Comparison of ENCODE assay signal across 9 mouse cellular contexts in genomic region chr16:91169829-91170228, GRCm38 (mm10). TPM values are rescaled to one million over a fixed set of nuclear protein-coding genes. Genes with fewer than 3 reads are reported as not detected.
DNase-seq lines count a peak whose midpoint lies in the region; ATAC-seq and TF ChIP-seq lines count a peak whose summit lies in the region.
"Had no signal": no experiment of that assay in that cellular context is flagged by ENCODE, and none has a peak within 500 bp of the region (broad histone marks: within the 10 kb centered on the region; RNA-seq: fewer than 3 reads in every experiment).

No protein-coding gene starts in this region.

- peaks cover 37% of the 10 kb centered on the region for H3K27me3 ChIP-seq in kidney, postnatal 0 days (ENCODE audit: insufficient read depth, low read length)
- H3K27me3 ChIP-seq in heart, postnatal 0 days (ENCODE audit: control insufficient read depth, insufficient read depth, low read length), result no peaks in the 10 kb centered on the region

- no peak for TF ChIP-seq POLR2A in lung, adult 2 months (IDR thresholded peaks at IDR 0.05; ENCODE audit: borderline replicate concordance, extremely low read depth, low read depth, low read length)

- WGBS in kidney, postnatal 0 days, result 0% methylated on average over 16 of the region's 16 CpGs
- under 1% methylated on average over 16 of the region's 16 CpGs for WGBS in heart, postnatal 0 days
- 1% methylated on average over 16 of the region's 16 CpGs for WGBS in lung, adult 2 months

- no peak overlapping the region for H3K4me3 ChIP-seq in kidney, postnatal 0 days (replicated peaks; ENCODE audit: low read depth, low read length)
- peak overlapping the region; percentile 30 for H3K4me3 ChIP-seq in heart, postnatal 0 days (ENCODE audit: low read depth, low read length)
- no peak overlapping the region for H3K4me3 ChIP-seq in lung, adult 2 months (replicated peaks; ENCODE audit: extremely low read depth, low read depth, low read length)

- ATAC-seq in kidney, postnatal 0 days (replicated peaks; ENCODE audit: low FRiP score, low read depth), result no peak
- ATAC-seq in heart, postnatal 0 days (ENCODE audit: insufficient read depth, low read depth), result no peak

- H3K27ac ChIP-seq in kidney, postnatal 0 days, result no peak overlapping the region
- no peak overlapping the region for H3K27ac ChIP-seq in heart, postnatal 0 days (ENCODE audit: low read depth)

- no peaks in the 10 kb centered on the region for H3K4me1 ChIP-seq in kidney, postnatal 0 days (replicated peaks; ENCODE audit: insufficient read depth, low read length)
- peaks cover 9% of the 10 kb centered on the region for H3K4me1 ChIP-seq in heart, postnatal 0 days (ENCODE audit: control insufficient read depth, insufficient read depth)
- H3K4me1 ChIP-seq in lung, adult 2 months (ENCODE audit: control insufficient read depth, insufficient read depth, low read length), result no peaks in the 10 kb centered on the region

- H3K9ac ChIP-seq in kidney, postnatal 0 days (ENCODE audit: low read depth, low read length), result no peak overlapping the region
- no peak overlapping the region for H3K9ac ChIP-seq in heart, postnatal 0 days (replicated peaks; ENCODE audit: low read depth, low read length)

- peak overlapping the region; percentile 34 for H3K4me2 ChIP-seq in kidney, postnatal 0 days (ENCODE audit: low read length)
- peak overlapping the region; percentile 60 for H3K4me2 ChIP-seq in heart, postnatal 0 days (ENCODE audit: low read depth, low read length)

- H3K36me3 ChIP-seq in kidney, postnatal 0 days (ENCODE audit: insufficient read depth, low read length), result no peaks in the 10 kb centered on the region
- no peaks in the 10 kb centered on the region for H3K36me3 ChIP-seq in heart, postnatal 0 days (replicated peaks; ENCODE audit: control insufficient read depth, insufficient read depth, low read length)
- H3K36me3 ChIP-seq: G1E had no signal

- TF ChIP-seq CTCF in kidney, postnatal 0 days (IDR thresholded peaks at IDR 0.05; ENCODE audit: low read depth), result no peak
- TF ChIP-seq CTCF in heart, postnatal 0 days (IDR thresholded peaks at IDR 0.05; ENCODE audit: low read depth), result no peak
- TF ChIP-seq CTCF in lung, adult 2 months (IDR thresholded peaks at IDR 0.05; ENCODE audit: insufficient read depth, low read length), result no peak

- peak; percentile 21 for DNase-seq in kidney, postnatal 0 days (ENCODE audit: low spot score)
- no peak for DNase-seq in kidney, adult 8-10 months
- peak; percentile 44 for DNase-seq in heart, postnatal 0 days (ENCODE audit: low spot score)
- DNase-seq in lung, adult 2 months, result peak; percentile 7
- peak; percentile 53 for DNase-seq in retina, embryonic 14.5 days (ENCODE audit: low spot score)
- no peak for DNase-seq in spleen, postnatal 10 days (ENCODE audit: low spot score in 2 of 2)
- DNase-seq in ovary, postnatal 10 days (ENCODE audit: low spot score), result no peak
- DNase-seq in layer of hippocampus, postnatal 25 days (ENCODE audit: extremely low spot score in 1 of 2, low spot score in 1 of 2), result no peak

- H3K9me3 ChIP-seq in kidney, postnatal 0 days (replicated peaks; ENCODE audit: low read length), result no peaks in the 10 kb centered on the region
- H3K9me3 ChIP-seq in heart, postnatal 0 days (replicated peaks; ENCODE audit: control insufficient read depth, low read length), result no peaks in the 10 kb centered on the region
- H3K9me3 ChIP-seq: G1E had no signal

- TF ChIP-seq EP300 in heart, postnatal 0 days (IDR thresholded peaks at IDR 0.05; ENCODE audit: low read depth), result no peak

RNA-seq across cellular contexts. Expression of gene Olig2, which starts 55.4 kb away (rescaled TPM):
- polyA plus RNA-seq in kidney, postnatal 0 days (2015; fragmentation: Nextera tagmentation; extraction: Ambion mirVana), result not detected in 2 replicates
- 0.46 TPM in 1 of 2 replicates, not detected in the other for total RNA-seq in heart, postnatal 0 days (2014; rRNA removed; ENCODE audit: low replicate concordance)
- polyA plus RNA-seq in heart, postnatal 0 days (2015; fragmentation: Nextera tagmentation; extraction: Ambion mirVana), result not detected in 2 replicates
- not detected in 2 replicates for polyA plus RNA-seq in lung, adult 2 months (2012; rRNA removed)
- total RNA-seq in layer of hippocampus, postnatal 25 days (2021), result 10 to 100 TPM; 37.2 to 38.6 TPM
- polyA plus RNA-seq: G1E had no signal

Comparison
In these comparisons a context has a peak if more than half of its experiments do, and no peak if none do; other contexts are left out.
1. DNase-seq: peak in kidney, postnatal 0 days (single experiment), heart, postnatal 0 days (single experiment), lung, adult 2 months (single experiment) and retina, embryonic 14.5 days (single experiment); none in kidney, adult 8-10 months (0 of 2), spleen, postnatal 10 days (0 of 2), ovary, postnatal 10 days (single experiment) and layer of hippocampus, postnatal 25 days (0 of 2).